Comparison of ENCODE assay signal across 8 mouse cellular contexts in genomic region chr6:40435151-40436046, GRCm38 (mm10). TPM values are rescaled to one million over a fixed set of nuclear protein-coding genes. Genes with fewer than 3 reads are reported as not detected.
DNase-seq lines count a peak whose midpoint lies in the region; ATAC-seq and TF ChIP-seq lines count a peak whose summit lies in the region.

No protein-coding gene starts in this region.

- H3K36me3 ChIP-seq in limb, embryonic 14.5 days (ENCODE audit: control insufficient read depth, insufficient read depth, low read length), result no peaks in the 10 kb centered on the region
- no peaks in the 10 kb centered on the region for H3K36me3 ChIP-seq in midbrain, embryonic 14.5 days (ENCODE audit: control insufficient read depth, insufficient read depth, low read length)

- peak overlapping the region; percentile 86 for H3K4me2 ChIP-seq in limb, embryonic 14.5 days (replicated peaks; ENCODE audit: low read depth, low read length, severe bottlenecking)
- peak overlapping the region; percentile 73 for H3K4me2 ChIP-seq in midbrain, embryonic 14.5 days (ENCODE audit: low read length)

- H3K9ac ChIP-seq in limb, embryonic 14.5 days (ENCODE audit: low read depth, low read length, severe bottlenecking), result peak overlapping the region; percentile 75
- peak overlapping the region; percentile 82 for H3K9ac ChIP-seq in midbrain, embryonic 14.5 days (replicated peaks; ENCODE audit: low read length)

- H3K4me3 ChIP-seq in limb, embryonic 14.5 days (replicated peaks; ENCODE audit: low read length), result peak overlapping the region; percentile 85
- peak overlapping the region; percentile 82 for H3K4me3 ChIP-seq in midbrain, embryonic 14.5 days (replicated peaks; ENCODE audit: low read depth, low read length)

- peak overlapping the region; percentile 61; the same call in 1 of the 2 replicates for H3K27ac ChIP-seq in limb, embryonic 14.5 days (replicated peaks; ENCODE audit: low read depth, low read length)
- peak overlapping the region; percentile 89 for H3K27ac ChIP-seq in midbrain, embryonic 14.5 days (replicated peaks; ENCODE audit: low read depth, low read length)

- no peaks in the 10 kb centered on the region for H3K9me3 ChIP-seq in limb, embryonic 14.5 days (ENCODE audit: control insufficient read depth, low read length)
- no peaks in the 10 kb centered on the region for H3K9me3 ChIP-seq in midbrain, embryonic 14.5 days (ENCODE audit: control insufficient read depth, low read length)

- peak; percentile 78 to 83 for DNase-seq in left cerebral cortex, adult 18-20 months (ENCODE audit: low spot score in 2 of 2)
- DNase-seq in left cerebral cortex, adult 11 months (ENCODE audit: low spot score), result no peak
- peak; percentile 72 for DNase-seq in cerebellum, postnatal 36 days
- DNase-seq in gastrocnemius, postnatal 25 days, result peak; percentile 20
- peak; percentile 38 for DNase-seq in kidney, adult 18-20 months
- peak; percentile 45 for DNase-seq in limb, embryonic 14.5 days (ENCODE audit: low spot score)
- DNase-seq in midbrain, embryonic 14.5 days, result peak; percentile 81
- DNase-seq in telencephalon, adult 2 months (ENCODE audit: low read depth, low spot score), result peak; percentile 73

- peaks cover 15% of the 10 kb centered on the region; the same call in 1 of the 2 replicates for H3K4me1 ChIP-seq in limb, embryonic 14.5 days (ENCODE audit: control insufficient read depth, insufficient read depth, low read length)
- peaks cover 9% of the 10 kb centered on the region for H3K4me1 ChIP-seq in midbrain, embryonic 14.5 days (ENCODE audit: control insufficient read depth, insufficient read depth, low read length)

- WGBS in limb, embryonic 14.5 days, result under 1% methylated on average over 41 of the region's 72 CpGs
- WGBS in midbrain, embryonic 14.5 days, result under 1% methylated on average over 65 of the region's 72 CpGs

- no peak for TF ChIP-seq POLR2A in limb, embryonic 14.5 days (IDR thresholded peaks at IDR 0.05; ENCODE audit: borderline replicate concordance, extremely low read depth, insufficient read depth, insufficient read length)

- peaks cover 3% of the 10 kb centered on the region; the same call in 1 of the 2 replicates for H3K27me3 ChIP-seq in limb, embryonic 14.5 days (ENCODE audit: control insufficient read depth, insufficient read depth, low read length)
- H3K27me3 ChIP-seq in midbrain, embryonic 14.5 days (ENCODE audit: control insufficient read depth, insufficient read depth, low read length), result no peaks in the 10 kb centered on the region; the same call in 1 of the 2 replicates

- peak; percentile 68 for ATAC-seq in limb, embryonic 14.5 days (ENCODE audit: low FRiP score, low read depth)
- peak; percentile 71 for ATAC-seq in midbrain, embryonic 14.5 days (ENCODE audit: low FRiP score, low TSS enrichment)

RNA-seq across cellular contexts. Expression of gene E330009J07Rik, which starts 0.5 kb away (rescaled TPM):
- 10 to 100 TPM; 60.6 to 72.1 TPM for total RNA-seq in left cerebral cortex, adult 18-20 months (2021)
- total RNA-seq in gastrocnemius, postnatal 25 days (2021), result 1 to 10 TPM; 1.0 to 2.1 TPM
- 5.5 and 5.8 TPM in 2 replicates for polyA plus RNA-seq in limb, embryonic 14.5 days (2012; rRNA removed)
- polyA plus RNA-seq in limb, embryonic 14.5 days (2014; fragmentation: Nextera tagmentation; extraction: Ambion mirVana), result 7.2 and 10.3 TPM in 2 replicates
- 13.7 and 14.7 TPM in 2 replicates for polyA plus RNA-seq in midbrain, embryonic 14.5 days (2014; fragmentation: Nextera tagmentation; extraction: Ambion mirVana)

RNA-seq across cellular contexts. Expression of gene Wee2, which starts 3.5 kb away (rescaled TPM):
- under 1 TPM in 1 of 2 experiments, not detected in 1; 0.33 TPM for total RNA-seq in left cerebral cortex, adult 18-20 months (2021)
- total RNA-seq in gastrocnemius, postnatal 25 days (2021), result not detected
- polyA plus RNA-seq in limb, embryonic 14.5 days (2012; rRNA removed), result not detected in 2 replicates
- polyA plus RNA-seq in limb, embryonic 14.5 days (2014; fragmentation: Nextera tagmentation; extraction: Ambion mirVana), result not detected in 2 replicates
- polyA plus RNA-seq in midbrain, embryonic 14.5 days (2014; fragmentation: Nextera tagmentation; extraction: Ambion mirVana), result 0.09 and 0.14 TPM in 2 replicates

RNA-seq across cellular contexts. Expression of gene Ssbp1, which starts 35.8 kb away (rescaled TPM):
- 10 to 100 TPM; 27.9 to 31.7 TPM for total RNA-seq in left cerebral cortex, adult 18-20 months (2021)
- 10 to 100 TPM; 25.1 to 25.2 TPM for total RNA-seq in gastrocnemius, postnatal 25 days (2021)
- 67.1 and 104 TPM in 2 replicates for polyA plus RNA-seq in limb, embryonic 14.5 days (2012; rRNA removed)
- 129 and 136 TPM in 2 replicates for polyA plus RNA-seq in limb, embryonic 14.5 days (2014; fragmentation: Nextera tagmentation; extraction: Ambion mirVana)
- polyA plus RNA-seq in midbrain, embryonic 14.5 days (2014; fragmentation: Nextera tagmentation; extraction: Ambion mirVana), result 107 TPM in 2 replicates

RNA-seq across cellular contexts. Expression of gene Tas2r137, which starts 55.6 kb away (rescaled TPM):
- not detected for total RNA-seq in left cerebral cortex, adult 18-20 months (2021)
- not detected for total RNA-seq in gastrocnemius, postnatal 25 days (2021)
- not detected in 2 replicates for polyA plus RNA-seq in limb, embryonic 14.5 days (2012; rRNA removed)
- not detected in 2 replicates for polyA plus RNA-seq in limb, embryonic 14.5 days (2014; fragmentation: Nextera tagmentation; extraction: Ambion mirVana)
- polyA plus RNA-seq in midbrain, embryonic 14.5 days (2014; fragmentation: Nextera tagmentation; extraction: Ambion mirVana), result not detected in 2 replicates

RNA-seq across cellular contexts. Expression of gene Tas2r108, which starts 57.9 kb away (rescaled TPM):
- total RNA-seq in left cerebral cortex, adult 18-20 months (2021), result under 1 TPM in 1 of 2 experiments, not detected in 1; 0.35 TPM
- total RNA-seq in gastrocnemius, postnatal 25 days (2021), result not detected
- 0.06 and 0.09 TPM in 2 replicates for polyA plus RNA-seq in limb, embryonic 14.5 days (2012; rRNA removed)
- polyA plus RNA-seq in limb, embryonic 14.5 days (2014; fragmentation: Nextera tagmentation; extraction: Ambion mirVana), result 0.18 TPM in 1 of 2 replicates, not detected in the other
- polyA plus RNA-seq in midbrain, embryonic 14.5 days (2014; fragmentation: Nextera tagmentation; extraction: Ambion mirVana), result 0.45 TPM in 1 of 2 replicates, not detected in the other

Comparison
In these comparisons a context has a peak if more than half of its experiments do, and no peak if none do; other contexts are left out.
1. RNA of gene E330009J07Rik, which starts 0.5 kb away (total RNA-seq): 60.6 to 72.1 TPM in left cerebral cortex, adult 18-20 months; 1.0 to 2.1 TPM in gastrocnemius, postnatal 25 days; every median in the first group is over 10 times any median in the second.